Mouse (Mus musculus) MEL (cell line): Measurements from ENCODE around the gene Sftpd.

Source experiments
- GATA1 ChIP-seq: IDR thresholded peaks from 2 replicates; pipeline ENCODE4 v1.6.1; 2011; ENCODE audit warnings: low read depth, low read length, improper control_type of control experiment
- JUND ChIP-seq: IDR thresholded peaks from 2 replicates; pipeline ENCODE4 v1.6.1; 2011; ENCODE audit warnings: low read depth, mild to moderate bottlenecking, improper control_type of control experiment, low read length
- POLR2A ChIP-seq, 2 experiments: IDR thresholded peaks; 2 replicates each; pipeline ENCODE4 v1.6.1; 2011 to 2012; ENCODE audit warnings: low read length in 2 of 2, mild to moderate bottlenecking in 2 of 2, control low read depth in 1 of 2, improper control_type of control experiment in 1 of 2, low read depth in 1 of 2, moderate library complexity in 1 of 2; ENCODE audit not compliant: control insufficient read depth in 1 of 2, insufficient read depth in 1 of 2, poor library complexity in 1 of 2
- POLR2AphosphoS2 ChIP-seq: IDR thresholded peaks from 2 replicates; pipeline ENCODE4 v1.6.1; 2011; ENCODE audit warnings: low read length, improper control_type of control experiment

DNA sequence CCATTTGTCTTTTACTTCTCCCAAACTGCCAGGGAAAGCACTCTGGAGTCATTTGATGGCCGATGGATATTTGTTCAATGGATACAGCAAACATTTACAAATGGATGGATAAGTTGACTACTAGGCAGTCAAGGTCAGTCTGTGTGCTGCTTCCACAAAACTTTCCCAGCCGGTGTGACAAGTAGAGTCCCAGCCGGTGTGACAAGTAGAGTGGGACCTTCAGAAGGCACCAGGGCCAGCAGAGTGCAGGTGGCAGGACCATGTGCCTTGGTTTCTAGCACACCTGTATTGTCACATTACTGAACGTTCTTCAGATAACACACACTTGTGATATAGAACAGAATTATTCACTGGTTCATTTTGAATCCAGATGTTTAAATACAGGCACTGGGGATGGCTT is 24.9 kb downstream of the Sftpd start:
- TF ChIP-seq JUND: no peak
- no peak for TF ChIP-seq GATA1
- TF ChIP-seq POLR2AphosphoS2: no peak
- TF ChIP-seq POLR2A (IDR thresholded peaks at IDR 0.05; ENCODE audit: control insufficient read depth in 1 of 2, insufficient read depth in 1 of 2, low read depth in 1 of 2, low read length in 2 of 2, poor library complexity in 1 of 2): no peak
